Mouse (Mus musculus) neural tube, embryonic 15.5 days (tissue): ENCODE measurements around the gene Ift80. TPM values are rescaled to one million over a fixed set of nuclear protein-coding genes. Genes with fewer than 3 reads are reported as not detected.

Source experiments
- ATAC-seq: fragments of 200-750 bp; cut with Nextera tagmentation; 2 replicates; pipeline ENCODE4 v1.8.0; 2017; ENCODE audit warnings: mild to moderate bottlenecking, moderate TSS enrichment, moderate library complexity; ENCODE audit not compliant: low FRiP score
- H3K27ac ChIP-seq: fragments of 300-500 bp; sonication (generic); replicated peaks from 2 replicates; pipeline ENCODE4 v1.5.1; 2015; ENCODE audit warnings: mild to moderate bottlenecking, inconsistent platforms
- H3K27me3 ChIP-seq: fragments of 300-500 bp; sonication (generic); replicated peaks from 2 replicates; pipeline ENCODE4 v1.6.1; 2015; ENCODE audit warnings: inconsistent platforms
- H3K36me3 ChIP-seq: fragments of 300-500 bp; sonication (generic); 2 replicates; pipeline ENCODE4 v1.6.1; 2015; ENCODE audit warnings: inconsistent platforms
- H3K4me1 ChIP-seq: fragments of 300-500 bp; sonication (generic); 2 replicates; pipeline ENCODE4 v1.6.1; 2015; ENCODE audit warnings: inconsistent platforms
- H3K4me2 ChIP-seq: fragments of 300-500 bp; sonication (generic); 2 replicates; pipeline ENCODE4 v1.6.1; 2015; ENCODE audit warnings: inconsistent platforms, mild to moderate bottlenecking, moderate library complexity
- H3K4me3 ChIP-seq: fragments of 300-500 bp; sonication (generic); replicated peaks from 2 replicates; pipeline ENCODE4 v1.5.1; 2015; ENCODE audit warnings: mild to moderate bottlenecking, inconsistent platforms
- H3K9ac ChIP-seq: fragments of 300-500 bp; sonication (generic); replicated peaks from 2 replicates; pipeline ENCODE4 v1.6.1; 2015; ENCODE audit warnings: mild to moderate bottlenecking, inconsistent platforms
- H3K9me3 ChIP-seq: fragments of 300-500 bp; sonication (generic); replicated peaks from 2 replicates; pipeline ENCODE4 v1.6.1; 2016; ENCODE audit warnings: inconsistent platforms
- WGBS: fragments of 180-500 bp; shearing (Covaris S2); methylation state at CpG from one replicate; pipeline ENCODE4 v1.1.7; 2015; ENCODE audit warnings: mixed read lengths; 5-methylcytosine and 5-hydroxymethylcytosine counted together
- polyA plus RNA-seq: library from polyadenylated mRNA; unstranded; fragments of >200 nt; fragmentation: Nextera tagmentation; extraction: Ambion mirVana; gene quantifications from 2 replicates; pipeline ENCODE4 v1.2.1, GENCODE M21; 2015

Gene Ift80
- polyA plus RNA-seq, 1 experiment from 2014 or later: 7.3 TPM

DNA sequence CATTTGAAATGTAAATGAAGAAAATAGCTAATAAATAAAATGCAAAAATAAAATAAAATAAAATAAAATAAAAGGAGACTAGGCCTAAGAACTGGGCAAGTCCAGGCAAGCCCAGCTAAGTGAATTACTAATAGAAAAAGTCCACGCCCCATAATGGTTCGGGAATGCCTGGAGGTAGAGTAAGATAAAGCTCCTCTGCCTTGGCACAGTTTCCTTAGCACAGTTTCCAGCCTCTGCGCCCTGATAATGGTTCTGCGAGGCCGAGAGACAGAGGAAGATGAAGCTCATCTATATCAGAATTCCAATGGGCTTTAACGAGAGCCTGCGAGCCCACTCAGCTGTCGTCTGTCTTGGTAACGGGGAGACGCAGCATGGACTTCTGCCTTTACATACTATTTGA, 25.2 kb downstream of the Ift80 start:
- H3K4me1 ChIP-seq: no peaks in the 10 kb centered on the region

DNA sequence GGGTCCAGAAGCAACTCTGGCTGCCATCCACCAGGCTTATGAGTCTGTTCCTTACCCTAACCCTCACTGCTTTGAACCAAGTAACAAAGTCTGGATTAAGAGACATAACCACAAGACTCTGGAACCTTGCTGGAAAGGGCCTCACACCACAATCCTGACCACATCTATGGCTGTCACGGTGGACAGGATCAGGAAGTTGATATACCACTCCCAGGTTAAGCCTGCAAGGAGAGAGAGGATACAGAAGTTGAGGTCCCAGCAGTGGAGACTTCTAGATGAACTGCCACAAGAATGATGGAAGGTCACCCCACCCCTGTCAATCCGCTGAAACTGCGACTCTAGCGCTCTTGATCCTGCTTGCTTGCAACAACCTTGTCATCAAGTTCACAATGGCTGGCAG, 26.7 kb downstream of the Ift80 start:
- H3K4me1 ChIP-seq: no peaks in the 10 kb centered on the region
- H3K36me3 ChIP-seq: peaks cover 3% of the 10 kb centered on the region; the same call in 1 of the 2 replicates
- no peak for ATAC-seq
- no peak overlapping the region for H3K9ac ChIP-seq
- no peak overlapping the region for H3K4me2 ChIP-seq
- no peaks in the 10 kb centered on the region for H3K27me3 ChIP-seq
- no peak overlapping the region for H3K27ac ChIP-seq
- H3K9me3 ChIP-seq: no peaks in the 10 kb centered on the region
- 95% methylated on average over 4 of the region's 4 CpGs for WGBS
- no peak overlapping the region for H3K4me3 ChIP-seq

More for the DNA sequence above, 25.2 kb downstream of the Ift80 start:
- no peaks in the 10 kb centered on the region for H3K9me3 ChIP-seq
- no peak overlapping the region for H3K4me2 ChIP-seq
- 95% methylated on average over 10 of the region's 10 CpGs for WGBS
- H3K27me3 ChIP-seq: no peaks in the 10 kb centered on the region
- H3K4me3 ChIP-seq: no peak overlapping the region
- peaks cover 3% of the 10 kb centered on the region; the same call in 1 of the 2 replicates for H3K36me3 ChIP-seq
- H3K9ac ChIP-seq: no peak overlapping the region
- no peak for ATAC-seq
- H3K27ac ChIP-seq: no peak overlapping the region

- Histone ChIP-seq H3K9ac (no peak overlapping the region), H3K27me3 (no peaks in the 10 kb centered on the region), H3K27ac (no peak overlapping the region), H3K36me3 (no peaks in the 10 kb centered on the region), H3K4me2 (no peak overlapping the region), H3K9me3 (no peaks in the 10 kb centered on the region), H3K4me3 (no peak overlapping the region), H3K4me1 (no peaks in the 10 kb centered on the region)
- ATAC-seq: no peak
- WGBS: 69% methylated on average over 9 of the region's 9 CpGs
Observed at GRCm38 (mm10) chr3:68975533-68976490, 28.6 kb downstream of the Ift80 start.

DNA sequence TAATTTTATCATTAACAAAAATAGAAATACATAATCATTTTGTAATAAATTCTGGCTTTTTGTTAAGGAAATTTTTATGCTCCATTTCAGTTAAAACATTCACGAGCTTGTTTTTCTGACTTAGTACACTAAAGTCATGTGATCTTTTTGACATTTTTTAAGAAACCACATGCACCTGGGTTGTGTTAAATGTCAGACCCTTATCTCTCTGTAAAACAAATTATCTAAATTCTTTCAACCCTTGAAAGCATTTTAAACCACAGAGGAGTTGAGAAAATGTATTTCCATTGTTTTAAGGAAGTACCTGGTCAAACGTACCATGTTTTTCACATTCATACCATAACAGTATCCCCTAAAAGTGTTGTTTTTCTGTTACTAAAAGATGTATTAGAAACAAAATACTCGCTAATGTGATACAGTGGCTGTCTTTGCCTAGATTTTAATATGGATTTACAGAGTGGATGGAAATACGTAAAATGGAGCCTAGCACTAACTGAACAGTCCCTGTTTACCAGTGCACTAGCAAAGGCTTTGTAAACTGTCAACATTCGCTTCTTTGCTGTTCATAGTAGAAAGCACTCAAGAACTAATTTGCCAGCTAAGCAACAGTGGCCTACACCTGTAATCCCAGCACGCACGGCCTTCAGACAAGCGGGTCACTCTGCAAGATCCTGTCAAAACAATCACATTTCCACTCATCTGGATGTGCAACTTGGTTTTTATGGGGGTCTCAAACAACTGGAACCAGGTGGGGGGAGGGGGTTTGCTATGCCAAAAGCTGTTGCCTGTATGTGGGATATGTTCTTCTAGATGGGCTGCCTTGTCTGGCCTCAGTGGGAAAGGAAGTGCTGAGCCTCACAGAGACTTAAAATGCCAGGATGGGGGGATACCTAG, 29.5 kb downstream of the Ift80 start:
- no peak for ATAC-seq
- no peak overlapping the region for H3K9ac ChIP-seq
- H3K9me3 ChIP-seq: no peaks in the 10 kb centered on the region
- H3K4me2 ChIP-seq: no peak overlapping the region
- 92% methylated on average over 8 of the region's 8 CpGs for WGBS
- no peaks in the 10 kb centered on the region for H3K36me3 ChIP-seq
- H3K27me3 ChIP-seq: no peaks in the 10 kb centered on the region
- no peak overlapping the region for H3K27ac ChIP-seq
- no peak overlapping the region for H3K4me3 ChIP-seq
- no peaks in the 10 kb centered on the region for H3K4me1 ChIP-seq

GRCm38 (mm10) chr3:68973574-68973973, 30.8 kb downstream of the Ift80 start:
- H3K27me3 ChIP-seq: no peaks in the 10 kb centered on the region
- H3K4me1 ChIP-seq: no peaks in the 10 kb centered on the region
- WGBS: 59% methylated on average over 1 of the region's 1 CpGs
- H3K4me2 ChIP-seq: no peak overlapping the region
- ATAC-seq: no peak
- H3K4me3 ChIP-seq: no peak overlapping the region
- H3K9ac ChIP-seq: no peak overlapping the region
- H3K36me3 ChIP-seq: no peaks in the 10 kb centered on the region
- H3K27ac ChIP-seq: no peak overlapping the region
- H3K9me3 ChIP-seq: no peaks in the 10 kb centered on the region

DNA sequence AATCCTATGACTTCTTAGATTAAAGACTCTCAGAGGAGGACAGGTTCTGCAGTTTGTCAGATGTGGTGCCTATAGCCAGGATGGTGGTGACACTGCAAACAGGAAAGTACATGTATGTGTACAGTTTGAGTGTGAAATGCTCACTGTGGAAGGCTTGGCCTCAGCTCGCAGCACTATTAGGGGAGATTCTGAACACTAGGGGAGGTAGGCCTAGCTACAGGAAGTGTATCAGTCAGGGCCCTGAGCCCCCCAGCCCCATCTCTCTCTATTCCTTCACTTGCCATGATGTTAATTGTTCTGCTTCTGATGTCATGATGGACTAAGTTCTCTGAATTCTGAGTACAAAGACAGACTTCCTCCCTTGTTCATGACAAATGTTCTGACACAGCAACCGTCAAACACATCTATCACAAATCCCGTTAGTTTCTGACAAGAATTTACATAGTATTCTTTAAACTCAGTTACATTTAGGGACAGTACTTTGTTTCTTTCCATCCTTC, 35.2 kb downstream of the Ift80 start:
- Histone ChIP-seq H3K4me2 (no peak overlapping the region), H3K27ac (no peak overlapping the region), H3K9ac (no peak overlapping the region), H3K4me3 (no peak overlapping the region), H3K9me3 (no peaks in the 10 kb centered on the region), H3K36me3 (peaks cover 20% of the 10 kb centered on the region), H3K27me3 (no peaks in the 10 kb centered on the region), H3K4me1 (no peaks in the 10 kb centered on the region)
- 90% methylated on average over 3 of the region's 3 CpGs for WGBS
- no peak for ATAC-seq

GRCm38 (mm10) chr3:68967404-68967803, 37.0 kb downstream of the Ift80 start:
- 93% methylated on average over 6 of the region's 6 CpGs for WGBS
- no peak for ATAC-seq
- H3K27me3 ChIP-seq: no peaks in the 10 kb centered on the region

GRCm38 (mm10) chr3:68966527-68967285, 37.7 kb downstream of the Ift80 start:
- no peak for ATAC-seq
- Histone ChIP-seq H3K4me3 (no peak overlapping the region), H3K36me3 (peaks cover 23% of the 10 kb centered on the region), H3K27me3 (no peaks in the 10 kb centered on the region), H3K4me2 (no peak overlapping the region), H3K9ac (no peak overlapping the region), H3K4me1 (no peaks in the 10 kb centered on the region), H3K27ac (no peak overlapping the region), H3K9me3 (no peaks in the 10 kb centered on the region)
- 97% methylated on average over 6 of the region's 6 CpGs for WGBS

More at GRCm38 (mm10) chr3:68967404-68967803, 37.0 kb downstream of the Ift80 start:
- no peak overlapping the region for H3K4me2 ChIP-seq
- H3K9ac ChIP-seq: no peak overlapping the region
- H3K4me1 ChIP-seq: no peaks in the 10 kb centered on the region
- H3K36me3 ChIP-seq: peaks cover 20% of the 10 kb centered on the region
- no peak overlapping the region for H3K27ac ChIP-seq
- H3K4me3 ChIP-seq: no peak overlapping the region
- H3K9me3 ChIP-seq: no peaks in the 10 kb centered on the region

DNA sequence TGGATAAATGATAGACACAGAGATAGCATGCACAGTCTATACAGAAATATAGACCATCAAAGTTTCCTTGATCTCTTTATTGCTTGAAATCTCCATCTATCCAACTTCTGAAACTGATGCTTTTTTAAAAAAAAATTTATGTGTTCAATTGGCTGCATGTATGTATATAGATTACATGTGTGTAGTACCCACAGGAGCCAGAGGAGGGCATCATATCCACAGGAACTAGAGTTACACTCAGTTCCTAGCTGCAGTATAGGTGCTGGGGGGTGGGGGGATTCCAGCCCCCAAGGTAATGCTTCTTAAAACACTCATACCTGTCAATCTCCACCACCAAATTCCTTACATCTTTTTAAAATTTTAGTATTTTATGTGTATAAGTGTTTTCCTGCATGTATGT, 39.7 kb downstream of the Ift80 start:
- no peak overlapping the region for H3K9ac ChIP-seq
- H3K4me3 ChIP-seq: no peak overlapping the region
- no peaks in the 10 kb centered on the region for H3K4me1 ChIP-seq
- H3K27me3 ChIP-seq: no peaks in the 10 kb centered on the region
- H3K36me3 ChIP-seq: peaks cover 28% of the 10 kb centered on the region
- no peak overlapping the region for H3K27ac ChIP-seq
- no peak for ATAC-seq
- H3K4me2 ChIP-seq: no peak overlapping the region
- H3K9me3 ChIP-seq: no peaks in the 10 kb centered on the region

DNA sequence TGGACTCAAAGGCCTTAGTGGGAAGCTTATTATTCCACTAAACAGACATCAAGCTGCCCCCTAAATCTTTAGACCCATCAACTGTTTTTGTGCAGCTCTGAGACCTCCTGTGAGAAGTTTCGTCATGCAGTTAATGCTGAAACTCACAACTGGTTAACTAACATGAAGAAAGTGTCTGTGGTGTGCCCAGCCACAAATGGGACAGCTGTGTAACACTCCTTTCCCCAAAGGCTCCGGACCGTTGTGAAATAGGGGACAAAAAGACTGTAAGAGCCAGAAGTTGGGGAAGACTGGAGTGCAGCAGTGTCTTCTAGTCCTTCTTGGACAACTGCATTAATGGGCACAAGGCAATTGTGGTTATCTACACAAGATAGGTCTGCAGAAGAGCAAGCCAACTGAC, 47.0 kb downstream of the Ift80 start:
- Histone ChIP-seq H3K27me3 (no peaks in the 10 kb centered on the region), H3K9me3 (no peaks in the 10 kb centered on the region), H3K36me3 (peaks cover 8% of the 10 kb centered on the region; the same call in 1 of the 2 replicates), H3K9ac (no peak overlapping the region), H3K27ac (no peak overlapping the region), H3K4me3 (no peak overlapping the region), H3K4me1 (no peaks in the 10 kb centered on the region), H3K4me2 (no peak overlapping the region)
- WGBS: 75% methylated on average over 3 of the region's 3 CpGs
- ATAC-seq: no peak

GRCm38 (mm10) chr3:68956454-68956853, 47.9 kb downstream of the Ift80 start:
- Histone ChIP-seq H3K36me3 (peaks cover 4% of the 10 kb centered on the region; the same call in 1 of the 2 replicates), H3K9ac (no peak overlapping the region), H3K27ac (no peak overlapping the region), H3K4me2 (no peak overlapping the region), H3K27me3 (no peaks in the 10 kb centered on the region), H3K9me3 (no peaks in the 10 kb centered on the region), H3K4me1 (no peaks in the 10 kb centered on the region), H3K4me3 (no peak overlapping the region)
- 74% methylated on average over 4 of the region's 4 CpGs for WGBS
- ATAC-seq: no peak
